Mouse (Mus musculus): ENCODE results near the gene Heatr6.

GRCm38 (mm10) chr11:83817994-83818393, 64.5 kb downstream of the Heatr6 start:
- TF ChIP-seq MAFK (IDR thresholded peaks at IDR 0.05; ENCODE audit: insufficient replicate concordance, low read length) (no peak), CTCF (conservative IDR thresholded peaks at IDR 0.05 in 1 of 2, IDR thresholded peaks at IDR 0.05 in 1 of 2; ENCODE audit: low read depth in 2 of 2, low read length in 2 of 2) (no peak), HCFC1 (IDR thresholded peaks at IDR 0.05; ENCODE audit: low read depth, low read length) (no peak), POLR2A (IDR thresholded peaks at IDR 0.05; ENCODE audit: low read depth, low read length) (no peak), JUND (conservative IDR thresholded peaks at IDR 0.05; ENCODE audit: low read depth, low read length) (no peak), TCF12 (IDR thresholded peaks at IDR 0.05; ENCODE audit: low read depth, low read length) (no peak), ZC3H11A (IDR thresholded peaks at IDR 0.05; ENCODE audit: low read depth, low read length) (no peak), GABPA (IDR thresholded peaks at IDR 0.05; ENCODE audit: insufficient replicate concordance, low read depth, low read length) (no peak)
